Mouse (Mus musculus) olfactory bulb, adult 2 months (tissue): ENCODE data around the gene Gm33543. TPM values are rescaled to one million over a fixed set of nuclear protein-coding genes. Genes with fewer than 3 reads are reported as not detected.

Experiments
- H3K27ac ChIP-seq: fragments of 200-500 bp; 2 replicates; pipeline ENCODE4 v1.5.1; 2012; ENCODE audit warnings: low read depth, low read length; ENCODE audit not compliant: insufficient read depth
- H3K4me1 ChIP-seq: fragments of 200-500 bp; 2 replicates; pipeline ENCODE4 v1.6.1; 2012; ENCODE audit warnings: low read length; ENCODE audit not compliant: control insufficient read depth, insufficient read depth
- H3K4me3 ChIP-seq: fragments of 200-500 bp; 2 replicates; pipeline ENCODE4 v1.5.1; 2012; ENCODE audit warnings: mild to moderate bottlenecking, low read depth, low read length, moderate library complexity; ENCODE audit not compliant: insufficient read depth
- CTCF ChIP-seq: fragments of 200-500 bp; IDR thresholded peaks from 2 replicates; pipeline ENCODE4 v1.5.1; 2012; ENCODE audit warnings: low read depth, mild to moderate bottlenecking, low read length, moderate library complexity; ENCODE audit not compliant: insufficient read depth
- POLR2A ChIP-seq: fragments of 200-500 bp; IDR thresholded peaks from 2 replicates; pipeline ENCODE4 v1.6.1; 2012; ENCODE audit warnings: mild to moderate bottlenecking, low read depth, low read length, moderate library complexity; ENCODE audit not compliant: insufficient read depth
- WGBS: fragments of 180-500 bp; shearing (Covaris S2); methylation state at CpG from one replicate; pipeline ENCODE4 v1.1.7; 2018; 5-methylcytosine and 5-hydroxymethylcytosine counted together
- polyA plus RNA-seq: library from polyadenylated mRNA; stranded (reverse); fragments of >200 nt; gene quantifications from 2 replicates; pipeline ENCODE4 v1.2.4, GENCODE M21; 2012; ENCODE audit warnings: low replicate concordance; ENCODE audit not compliant: missing spikeins, insufficient read depth, insufficient read length

Gm33543 gene
- polyA plus RNA-seq, 1 experiment, result not detected

GRCm38 (mm10) chr10:95814351-95814750 lies 28.4 kb downstream of the Gm33543 start:
- Histone ChIP-seq H3K27ac (no peak overlapping the region), H3K4me3 (no peak overlapping the region), H3K4me1 (no peaks in the 10 kb centered on the region)
- WGBS, result 96% methylated on average over 6 of the region's 6 CpGs
- TF ChIP-seq CTCF, result no peak

- TF ChIP-seq CTCF (no peak), POLR2A (no peak)
- 69% methylated on average over 4 of the region's 4 CpGs for WGBS
- no peak overlapping the region for H3K27ac ChIP-seq
Observed at GRCm38 (mm10) chr10:95811869-95812268, 30.9 kb downstream of the Gm33543 start.

GRCm38 (mm10) chr10:95801443-95801811 lies 41.3 kb downstream of the Gm33543 start:
- 33% methylated on average over 2 of the region's 2 CpGs for WGBS
- Histone ChIP-seq H3K4me1 (peaks cover 4% of the 10 kb centered on the region), H3K27ac (0 out of 2 replicates have a peak overlapping the region, but pooled peaks have one; percentile 3), H3K4me3 (no peak overlapping the region)
- no peak for TF ChIP-seq POLR2A
- no peak for TF ChIP-seq CTCF

More at GRCm38 (mm10) chr10:95811869-95812268, 30.9 kb downstream of the Gm33543 start:
- no peaks in the 10 kb centered on the region for H3K4me1 ChIP-seq
- no peak overlapping the region for H3K4me3 ChIP-seq

- no peak overlapping the region for H3K4me3 ChIP-seq
- H3K4me1 ChIP-seq, result peaks cover 4% of the 10 kb centered on the region
- H3K27ac ChIP-seq, result 0 out of 2 replicates have a peak overlapping the region, but pooled peaks have one; percentile 3
- TF ChIP-seq CTCF, result no peak
- 56% methylated on average over 7 of the region's 7 CpGs for WGBS
Observed at GRCm38 (mm10) chr10:95800693-95801442, 41.9 kb downstream of the Gm33543 start.

- TF ChIP-seq POLR2A (no peak), CTCF (no peak)
- Histone ChIP-seq H3K4me1 (peaks cover 4% of the 10 kb centered on the region), H3K4me3 (no peak overlapping the region), H3K27ac (no peak overlapping the region)
- WGBS, result 94% methylated on average over 12 of the region's 12 CpGs
Observed at GRCm38 (mm10) chr10:95797645-95798395, 44.9 kb downstream of the Gm33543 start.

- no peak overlapping the region for H3K4me3 ChIP-seq
- WGBS, result 94% methylated on average over 4 of the region's 4 CpGs
- H3K27ac ChIP-seq, result no peak overlapping the region
- TF ChIP-seq CTCF (no peak), POLR2A (no peak)
- peaks cover 3% of the 10 kb centered on the region for H3K4me1 ChIP-seq
Observed at GRCm38 (mm10) chr10:95795500-95795899, 47.2 kb downstream of the Gm33543 start.

- peaks cover 3% of the 10 kb centered on the region for H3K4me1 ChIP-seq
- WGBS, result 91% methylated on average over 6 of the region's 6 CpGs
Observed at GRCm38 (mm10) chr10:95794706-95795105, 48.0 kb downstream of the Gm33543 start.

GRCm38 (mm10) chr10:95791427-95791804 lies 51.3 kb downstream of the Gm33543 start:
- WGBS, result 38% methylated on average over 8 of the region's 8 CpGs
- Histone ChIP-seq H3K27ac (no peak overlapping the region), H3K4me3 (no peak overlapping the region), H3K4me1 (peaks cover 3% of the 10 kb centered on the region)
- TF ChIP-seq POLR2A (no peak), CTCF (no peak)

More at GRCm38 (mm10) chr10:95794706-95795105, 48.0 kb downstream of the Gm33543 start:
- TF ChIP-seq POLR2A, result no peak
- no peak for TF ChIP-seq CTCF
- H3K27ac ChIP-seq, result no peak overlapping the region
- H3K4me3 ChIP-seq, result no peak overlapping the region

- TF ChIP-seq POLR2A (no peak), CTCF (no peak)
- 29% methylated on average over 15 of the region's 15 CpGs for WGBS
- no peak overlapping the region for H3K27ac ChIP-seq
Observed at GRCm38 (mm10) chr10:95790771-95791426, 51.8 kb downstream of the Gm33543 start.

More at GRCm38 (mm10) chr10:95790771-95791426, 51.8 kb downstream of the Gm33543 start:
- H3K4me1 ChIP-seq, result peaks cover 3% of the 10 kb centered on the region
- H3K4me3 ChIP-seq, result no peak overlapping the region
